Mouse (Mus musculus) erythroblast, embryonic 14.5 days (primary cell): ENCODE results near the gene Scd2.

Experiments
- GATA1 ChIP-seq: IDR thresholded peaks from 2 replicates; pipeline ENCODE4 v1.6.1; 2012; ENCODE audit warnings: low read length, inconsistent platforms, mixed read lengths
- TAL1 ChIP-seq: IDR thresholded peaks from 3 replicates; pipeline ENCODE4 v1.6.1; 2012; ENCODE audit warnings: low read length, inconsistent platforms, mixed read lengths

- TF ChIP-seq GATA1, result no peak
- TF ChIP-seq TAL1, result no peak
Measured at GRCm38 (mm10) chr19:44248854-44249351, 44.6 kb upstream of the Scd2 start.
